Mouse (Mus musculus): ENCODE measurements around the gene Nme3. TPM values are rescaled to one million over a fixed set of nuclear protein-coding genes. Genes with fewer than 3 reads are reported as not detected.

Nme3 gene
- polyA plus RNA-seq, 1 experiment from 2014 or later: 49.5 TPM

DNA sequence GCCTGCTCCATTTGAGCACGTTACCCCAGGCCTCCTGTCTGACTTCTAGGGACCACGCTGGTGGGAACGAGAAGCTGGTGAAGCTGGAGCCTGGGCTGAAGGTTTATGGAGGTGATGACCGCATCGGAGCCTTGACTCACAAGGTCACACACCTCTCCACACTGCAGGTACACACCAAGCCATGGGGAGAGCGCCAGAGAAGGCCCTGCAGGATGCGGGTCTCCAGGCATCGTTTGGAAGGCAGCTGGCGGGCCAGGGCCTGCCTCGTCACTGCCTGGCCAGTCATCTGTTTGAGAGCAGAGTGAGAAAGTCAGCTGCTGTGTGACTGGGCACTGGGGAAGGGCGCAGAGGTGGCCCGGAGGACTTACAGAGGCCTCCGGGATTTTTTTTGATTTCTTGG is 39.7 kb upstream of the Nme3 start:
- ATAC-seq (ENCODE audit: low FRiP score): no peak
- Histone ChIP-seq H3K4me2 (no peak overlapping the region), H3K9me3 (ENCODE audit: control insufficient read depth, low read length) (no peaks in the 10 kb centered on the region), H3K4me3 (ENCODE audit: low read depth, low read length) (no peak overlapping the region), H3K27ac (ENCODE audit: low read depth, low read length) (no peak overlapping the region), H3K4me1 (ENCODE audit: control insufficient read depth, insufficient read depth, low read length) (no peaks in the 10 kb centered on the region), H3K9ac (ENCODE audit: low read length) (no peak overlapping the region), H3K27me3 (ENCODE audit: control insufficient read depth, insufficient read depth, low read length) (no peaks in the 10 kb centered on the region; the same call in 1 of the 2 replicates), H3K36me3 (ENCODE audit: control insufficient read depth, insufficient read depth, low read length) (no peaks in the 10 kb centered on the region)
- no peak for DNase-seq (ENCODE audit: low spot score, missing footprints)
- WGBS: 90% methylated on average over 13 of the region's 13 CpGs

DNA sequence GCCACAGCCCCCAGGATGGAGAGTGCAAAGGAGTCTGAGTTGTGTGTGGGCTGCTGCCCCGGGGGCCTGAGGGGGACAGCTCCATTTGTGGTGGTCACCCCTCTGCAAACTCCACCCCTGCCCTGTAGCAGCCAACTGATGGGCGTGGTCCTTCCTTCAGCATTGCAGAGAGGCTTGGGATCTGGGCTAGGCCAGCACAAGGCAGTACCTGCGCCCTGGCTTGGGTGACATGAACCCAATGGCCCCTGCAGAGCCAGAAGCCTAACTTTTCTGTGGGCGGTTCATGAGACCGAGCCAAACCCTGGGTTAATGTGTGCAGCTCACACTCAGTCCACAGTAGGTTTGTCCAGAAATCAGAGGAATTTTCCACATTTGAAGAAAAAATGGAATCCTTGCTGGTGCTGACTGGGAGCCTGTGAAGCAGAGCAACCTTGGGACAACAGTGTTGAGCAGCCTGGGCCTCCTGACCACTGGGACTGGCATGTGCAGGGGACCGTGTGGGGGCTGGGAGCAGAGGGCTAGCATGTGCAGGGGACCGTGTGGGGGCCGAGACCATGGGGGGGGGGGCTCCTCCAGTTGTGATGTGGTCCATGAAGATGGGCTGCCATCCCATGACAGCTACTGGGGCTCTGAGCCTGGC is 38.3 kb upstream of the Nme3 start:
- Histone ChIP-seq H3K4me2 (no peak overlapping the region), H3K36me3 (ENCODE audit: control insufficient read depth, insufficient read depth, low read length) (no peaks in the 10 kb centered on the region), H3K4me3 (ENCODE audit: low read depth, low read length) (no peak overlapping the region), H3K4me1 (ENCODE audit: control insufficient read depth, insufficient read depth, low read length) (no peaks in the 10 kb centered on the region), H3K9ac (ENCODE audit: low read length) (no peak overlapping the region), H3K9me3 (ENCODE audit: control insufficient read depth, low read length) (no peaks in the 10 kb centered on the region), H3K27me3 (ENCODE audit: control insufficient read depth, insufficient read depth, low read length) (no peaks in the 10 kb centered on the region), H3K27ac (ENCODE audit: low read depth, low read length) (no peak overlapping the region)
- no peak for DNase-seq (ENCODE audit: low spot score, missing footprints)
- ATAC-seq (ENCODE audit: low FRiP score): no peak
- 88% methylated on average over 8 of the region's 8 CpGs for WGBS

DNA sequence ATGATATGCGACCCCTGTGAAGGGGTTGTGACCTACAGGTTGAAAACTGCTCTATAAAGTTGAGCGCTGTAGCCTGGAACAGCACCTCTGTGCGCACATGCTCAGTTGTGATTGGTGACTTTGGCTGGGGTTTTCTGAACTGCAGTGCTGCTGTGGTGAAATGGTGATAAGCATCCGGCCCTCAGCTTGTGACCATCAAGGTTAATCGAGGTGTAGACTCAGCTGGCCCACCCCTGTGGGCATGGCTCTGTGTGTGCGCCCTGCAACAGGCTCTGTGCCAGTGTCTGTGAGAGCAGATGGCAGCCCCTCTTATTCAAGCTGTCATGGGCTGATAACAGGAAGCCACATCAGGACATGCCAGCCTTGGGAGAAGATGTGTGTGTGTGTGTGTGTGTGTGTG is 37.3 kb upstream of the Nme3 start:
- ATAC-seq (ENCODE audit: low FRiP score) (no peak), DNase-seq (ENCODE audit: low spot score, missing footprints) (no peak)
- H3K4me1 ChIP-seq (ENCODE audit: control insufficient read depth, insufficient read depth, low read length): no peaks in the 10 kb centered on the region
- H3K9ac ChIP-seq (ENCODE audit: low read length): no peak overlapping the region
- H3K27ac ChIP-seq (ENCODE audit: low read depth, low read length): no peak overlapping the region
- no peak overlapping the region for H3K4me2 ChIP-seq
- H3K27me3 ChIP-seq (ENCODE audit: control insufficient read depth, insufficient read depth, low read length): no peaks in the 10 kb centered on the region
- H3K4me3 ChIP-seq (ENCODE audit: low read depth, low read length): no peak overlapping the region
- 90% methylated on average over 6 of the region's 6 CpGs for WGBS
- H3K36me3 ChIP-seq (ENCODE audit: control insufficient read depth, insufficient read depth, low read length): no peaks in the 10 kb centered on the region; the same call in 1 of the 2 replicates
- no peaks in the 10 kb centered on the region for H3K9me3 ChIP-seq (ENCODE audit: control insufficient read depth, low read length)

DNA sequence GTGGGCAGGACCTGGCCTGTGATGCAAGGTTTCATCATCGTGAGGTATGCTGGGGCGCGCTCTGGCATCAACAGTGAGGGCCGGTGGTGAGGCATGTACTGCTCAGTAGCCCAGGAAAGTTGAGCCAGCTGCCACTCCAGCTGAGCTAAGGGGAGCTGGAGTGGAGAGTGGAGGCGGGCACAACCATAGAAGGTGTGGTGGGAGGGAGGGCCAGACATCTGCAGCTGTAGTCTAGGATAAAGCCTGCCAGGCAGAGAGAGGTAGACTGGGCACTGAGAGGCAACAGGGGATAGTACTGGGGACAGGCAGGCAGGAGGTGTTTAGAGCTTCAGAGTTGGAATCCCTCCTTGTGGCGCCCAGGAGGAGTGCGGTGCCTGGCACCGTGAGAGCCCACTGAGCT is 36.2 kb upstream of the Nme3 start:
- no peak overlapping the region for H3K27ac ChIP-seq (ENCODE audit: low read depth, low read length)
- H3K36me3 ChIP-seq (ENCODE audit: control insufficient read depth, insufficient read depth, low read length): no peaks in the 10 kb centered on the region; the same call in 1 of the 2 replicates
- DNase-seq (ENCODE audit: low spot score, missing footprints): no peak
- no peak for ATAC-seq (ENCODE audit: low FRiP score)
- H3K27me3 ChIP-seq (ENCODE audit: control insufficient read depth, insufficient read depth, low read length): no peaks in the 10 kb centered on the region
- H3K4me2 ChIP-seq: no peak overlapping the region
- no peak overlapping the region for H3K4me3 ChIP-seq (ENCODE audit: low read depth, low read length)
- H3K4me1 ChIP-seq (ENCODE audit: control insufficient read depth, insufficient read depth, low read length): no peaks in the 10 kb centered on the region
- WGBS: 90% methylated on average over 8 of the region's 8 CpGs
- no peak overlapping the region for H3K9ac ChIP-seq (ENCODE audit: low read length)
- no peaks in the 10 kb centered on the region for H3K9me3 ChIP-seq (ENCODE audit: control insufficient read depth, low read length)

GRCm38 (mm10) chr17:24861785-24862184 is 34.5 kb upstream of the Nme3 start:
- no peaks in the 10 kb centered on the region for H3K9me3 ChIP-seq (ENCODE audit: control insufficient read depth, low read length)
- H3K27ac ChIP-seq (ENCODE audit: low read depth, low read length): no peak overlapping the region
- 89% methylated on average over 3 of the region's 3 CpGs for WGBS
- H3K4me1 ChIP-seq (ENCODE audit: control insufficient read depth, insufficient read depth, low read length): no peaks in the 10 kb centered on the region
- ATAC-seq (ENCODE audit: low FRiP score) (no peak), DNase-seq (ENCODE audit: low spot score, missing footprints) (no peak)
- H3K4me3 ChIP-seq (ENCODE audit: low read depth, low read length): no peak overlapping the region
- no peak overlapping the region for H3K9ac ChIP-seq (ENCODE audit: low read length)
- H3K4me2 ChIP-seq: no peak overlapping the region
- H3K27me3 ChIP-seq (ENCODE audit: control insufficient read depth, insufficient read depth, low read length): no peaks in the 10 kb centered on the region
- no peaks in the 10 kb centered on the region; the same call in 1 of the 2 replicates for H3K36me3 ChIP-seq (ENCODE audit: control insufficient read depth, insufficient read depth, low read length)

GRCm38 (mm10) chr17:24865776-24866175 is 30.5 kb upstream of the Nme3 start, which contains the start of gene Igfals:
Gene Igfals, plus strand, starts transcription at chr17:24865997.
- ATAC-seq (ENCODE audit: low FRiP score) (no peak), DNase-seq (ENCODE audit: low spot score, missing footprints) (no peak)
- Histone ChIP-seq H3K9me3 (ENCODE audit: control insufficient read depth, low read length) (no peaks in the 10 kb centered on the region), H3K27ac (ENCODE audit: low read depth, low read length) (no peak within 1 kb of the TSS), H3K36me3 (ENCODE audit: control insufficient read depth, insufficient read depth, low read length) (no peaks in the 10 kb centered on the region; the same call in 1 of the 2 replicates), H3K4me1 (ENCODE audit: control insufficient read depth, insufficient read depth, low read length) (no peaks in the 10 kb centered on the region), H3K9ac (ENCODE audit: low read length) (no peak within 1 kb of the TSS), H3K4me3 (ENCODE audit: low read depth, low read length) (no peak within 1 kb of the TSS), H3K4me2 (no peak within 1 kb of the TSS), H3K27me3 (ENCODE audit: control insufficient read depth, insufficient read depth, low read length) (no peaks in the 10 kb centered on the region)
- 86% methylated on average over 8 of the region's 8 CpGs for WGBS

DNA sequence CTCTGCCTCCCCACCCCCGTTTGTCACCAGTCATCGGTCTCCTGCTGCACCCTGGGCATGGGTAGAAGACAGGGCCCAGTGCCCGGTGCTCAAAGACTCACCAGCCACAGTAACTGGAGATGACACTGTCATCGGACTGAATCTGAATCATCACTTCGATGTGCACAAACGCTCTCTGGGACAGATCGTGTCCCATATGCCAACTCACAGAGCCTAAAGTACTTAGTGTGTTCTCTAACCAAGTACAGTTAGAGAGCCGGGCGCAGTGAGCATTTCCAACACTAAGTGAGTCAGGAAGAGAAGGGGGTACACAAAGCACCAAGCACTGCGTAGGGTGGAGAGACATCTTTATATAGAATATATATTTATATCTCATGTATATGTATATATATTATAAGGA is 28.4 kb upstream of the Nme3 start:
- no peak overlapping the region for H3K9ac ChIP-seq (ENCODE audit: low read length)
- no peak overlapping the region for H3K27ac ChIP-seq (ENCODE audit: low read depth, low read length)
- no peak overlapping the region for H3K4me3 ChIP-seq (ENCODE audit: low read depth, low read length)
- H3K4me1 ChIP-seq (ENCODE audit: control insufficient read depth, insufficient read depth, low read length): no peaks in the 10 kb centered on the region
- no peaks in the 10 kb centered on the region; the same call in 1 of the 2 replicates for H3K36me3 ChIP-seq (ENCODE audit: control insufficient read depth, insufficient read depth, low read length)
- no peaks in the 10 kb centered on the region for H3K9me3 ChIP-seq (ENCODE audit: control insufficient read depth, low read length)
- H3K4me2 ChIP-seq: no peak overlapping the region
- DNase-seq (ENCODE audit: low spot score, missing footprints) (no peak), ATAC-seq (ENCODE audit: low FRiP score) (no peak)
- H3K27me3 ChIP-seq (ENCODE audit: control insufficient read depth, insufficient read depth, low read length): no peaks in the 10 kb centered on the region
- 93% methylated on average over 10 of the region's 10 CpGs for WGBS

DNA sequence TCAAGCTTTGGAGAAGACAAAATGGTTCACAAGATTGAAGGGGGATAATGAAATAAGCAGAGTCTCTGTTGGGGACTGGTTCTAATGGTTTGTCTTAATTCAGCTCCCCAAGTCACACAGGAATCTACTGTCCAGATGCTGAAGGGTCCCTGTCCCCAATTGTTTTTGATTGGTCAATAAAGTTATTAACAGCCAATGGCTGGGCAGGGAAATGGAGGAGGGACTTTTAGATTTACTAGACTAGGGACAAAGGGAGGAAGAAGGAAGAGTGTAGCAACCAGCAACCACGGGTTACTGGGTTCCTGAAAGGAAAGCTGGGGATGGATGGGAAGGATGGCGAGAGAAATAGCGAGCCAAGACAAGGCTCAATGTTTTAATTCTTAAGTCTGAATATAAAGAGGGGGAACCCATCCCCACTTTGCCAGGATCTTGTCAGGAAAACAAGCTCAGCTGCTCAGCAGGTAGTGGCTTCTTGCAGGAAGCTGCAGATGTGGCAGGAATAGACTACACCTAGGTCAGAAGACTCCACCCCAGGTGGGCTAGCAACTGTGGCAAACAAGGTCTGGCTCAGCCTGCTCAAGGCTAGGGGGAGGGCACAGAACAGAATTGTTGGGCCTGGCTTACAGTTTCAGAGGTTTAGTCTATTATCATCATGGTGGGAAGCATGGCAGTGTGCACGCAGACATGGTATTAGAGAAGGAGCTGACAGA is 22.4 kb upstream of the Nme3 start:
- Histone ChIP-seq H3K9ac (ENCODE audit: low read length) (no peak overlapping the region), H3K4me2 (no peak overlapping the region), H3K4me1 (ENCODE audit: control insufficient read depth, insufficient read depth, low read length) (no peaks in the 10 kb centered on the region), H3K4me3 (ENCODE audit: low read depth, low read length) (no peak overlapping the region), H3K9me3 (ENCODE audit: control insufficient read depth, low read length) (no peaks in the 10 kb centered on the region), H3K27me3 (ENCODE audit: control insufficient read depth, insufficient read depth, low read length) (no peaks in the 10 kb centered on the region), H3K36me3 (ENCODE audit: control insufficient read depth, insufficient read depth, low read length) (no peaks in the 10 kb centered on the region), H3K27ac (ENCODE audit: low read depth, low read length) (no peak overlapping the region)
- WGBS: 47% methylated on average over 4 of the region's 4 CpGs
- no peak for ATAC-seq (ENCODE audit: low FRiP score)
- no peak for DNase-seq (ENCODE audit: low spot score, missing footprints)

DNA sequence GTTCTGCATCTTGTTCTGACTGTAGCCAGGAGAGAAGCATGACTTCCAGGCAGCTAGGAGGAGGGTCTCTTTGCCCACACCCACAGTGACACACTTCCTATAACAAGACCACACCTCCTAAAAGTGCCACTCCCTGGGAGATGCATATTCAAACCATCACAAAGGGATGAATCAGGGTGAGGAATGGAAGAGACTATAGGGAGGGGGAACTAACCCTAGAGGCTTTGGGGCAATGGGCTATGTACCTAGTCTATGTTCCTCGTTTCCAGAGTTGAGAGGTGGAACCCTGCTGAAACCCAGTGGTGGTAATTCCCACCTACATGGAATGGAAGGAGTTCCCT is 21.9 kb upstream of the Nme3 start:
- no peaks in the 10 kb centered on the region for H3K36me3 ChIP-seq (ENCODE audit: control insufficient read depth, insufficient read depth, low read length)
- no peak overlapping the region for H3K4me3 ChIP-seq (ENCODE audit: low read depth, low read length)
- H3K9me3 ChIP-seq (ENCODE audit: control insufficient read depth, low read length): no peaks in the 10 kb centered on the region
- ATAC-seq (ENCODE audit: low FRiP score) (no peak), DNase-seq (ENCODE audit: low spot score, missing footprints) (no peak)
- 62% methylated on average over 1 of the region's 1 CpGs for WGBS
- no peak overlapping the region for H3K4me2 ChIP-seq
- H3K27ac ChIP-seq (ENCODE audit: low read depth, low read length): no peak overlapping the region
- H3K4me1 ChIP-seq (ENCODE audit: control insufficient read depth, insufficient read depth, low read length): no peaks in the 10 kb centered on the region
- no peak overlapping the region for H3K9ac ChIP-seq (ENCODE audit: low read length)
- no peaks in the 10 kb centered on the region for H3K27me3 ChIP-seq (ENCODE audit: control insufficient read depth, insufficient read depth, low read length)
